Mouse (Mus musculus): ENCODE data around the gene Zfp750.

- TF ChIP-seq CTCF (IDR thresholded peaks at IDR 0.05; ENCODE audit: low read depth): no peak
- no peak for TF ChIP-seq EP300 (IDR thresholded peaks at IDR 0.05; ENCODE audit: low read depth)
These were observed 26.4 kb upstream of the Zfp750 start for GRCm38 (mm10) chr11:121545398-121546034.
